In genomic region chr2:92494423-92494822, GRCm38 (mm10) we compare ENCODE assay signal across 19 mouse cellular contexts. TPM values are rescaled to one million over a fixed set of nuclear protein-coding genes. Genes with fewer than 3 reads are reported as not detected.
DNase-seq lines count a peak whose midpoint lies in the region; ATAC-seq lines count a peak whose summit lies in the region.
"Had no signal": no experiment of that assay in that cellular context is flagged by ENCODE, and none has a peak within 500 bp of the region (broad histone marks: within the 10 kb centered on the region; RNA-seq: fewer than 3 reads in every experiment).

No protein-coding gene starts in this region.

- 0 out of 2 replicates have a peak, but pooled peaks have one; percentile 25 for ATAC-seq in hindbrain, embryonic 11.5 days (ENCODE audit: low FRiP score)
- no peak for ATAC-seq in midbrain, embryonic 13.5 days
- no peak for ATAC-seq in midbrain, embryonic 11.5 days (ENCODE audit: low FRiP score)
- ATAC-seq in granulocyte monocyte progenitor cell, adult 5-6 weeks (replicated peaks; ENCODE audit: poor library complexity, severe bottlenecking) = peak; percentile 86
- no peak for ATAC-seq in midbrain, embryonic 16.5 days
- no peak for ATAC-seq in frontal cortex, adult (ENCODE audit: low TSS enrichment)
- ATAC-seq: liver, postnatal 0 days had no signal

- no peaks in the 10 kb centered on the region for H3K36me3 ChIP-seq in hindbrain, embryonic 11.5 days (ENCODE audit: control insufficient read depth, insufficient read depth, low read length)
- no peaks in the 10 kb centered on the region for H3K36me3 ChIP-seq in hindbrain, embryonic 10.5 days
- no peaks in the 10 kb centered on the region for H3K36me3 ChIP-seq in midbrain, embryonic 13.5 days
- H3K36me3 ChIP-seq in midbrain, embryonic 11.5 days (ENCODE audit: control insufficient read depth, insufficient read depth, low read length) = no peaks in the 10 kb centered on the region
- H3K36me3 ChIP-seq in midbrain, embryonic 16.5 days (ENCODE audit: control insufficient read depth, insufficient read depth, low read length) = no peaks in the 10 kb centered on the region
- H3K36me3 ChIP-seq: embryonic facial prominence, embryonic 15.5 days; forebrain, embryonic 12.5 days; limb, embryonic 10.5 days had no signal

- H3K4me1 ChIP-seq in hindbrain, embryonic 11.5 days (replicated peaks; ENCODE audit: control insufficient read depth, insufficient read depth, low read length) = 0 out of 2 replicates have a peak, but pooled peaks cover 5% of the 10 kb centered on the region
- peaks cover 41% of the 10 kb centered on the region for H3K4me1 ChIP-seq in hindbrain, embryonic 10.5 days (replicated peaks)
- H3K4me1 ChIP-seq in midbrain, embryonic 13.5 days (replicated peaks) = peaks cover 49% of the 10 kb centered on the region
- H3K4me1 ChIP-seq in midbrain, embryonic 11.5 days (ENCODE audit: control insufficient read depth, insufficient read depth, low read length) = peaks cover 11% of the 10 kb centered on the region
- H3K4me1 ChIP-seq in midbrain, embryonic 16.5 days (ENCODE audit: control insufficient read depth, insufficient read depth, low read length) = peaks cover 37% of the 10 kb centered on the region

- no peak overlapping the region for H3K27ac ChIP-seq in hindbrain, embryonic 11.5 days (ENCODE audit: low read depth, low read length)
- H3K27ac ChIP-seq in hindbrain, embryonic 10.5 days = no peak overlapping the region; the same call in 1 of the 2 replicates
- H3K27ac ChIP-seq in midbrain, embryonic 13.5 days = peak overlapping the region; percentile 45; the same call in 1 of the 2 replicates
- no peak overlapping the region for H3K27ac ChIP-seq in midbrain, embryonic 11.5 days (ENCODE audit: low read depth, low read length)
- peak overlapping the region; percentile 8; the same call in 1 of the 2 replicates for H3K27ac ChIP-seq in midbrain, embryonic 16.5 days (ENCODE audit: low read length)
- H3K27ac ChIP-seq: embryonic facial prominence, embryonic 15.5 days; forebrain, embryonic 12.5 days; limb, embryonic 10.5 days had no signal

- WGBS in hindbrain, embryonic 11.5 days = 58% methylated on average over 8 of the region's 8 CpGs
- 57% methylated on average over 8 of the region's 8 CpGs for WGBS in hindbrain, embryonic 10.5 days
- WGBS in midbrain, embryonic 13.5 days = 46% methylated on average over 8 of the region's 8 CpGs
- WGBS in midbrain, embryonic 11.5 days = 41% methylated on average over 8 of the region's 8 CpGs
- 44% methylated on average over 8 of the region's 8 CpGs for WGBS in midbrain, embryonic 16.5 days

- H3K27me3 ChIP-seq in hindbrain, embryonic 11.5 days (ENCODE audit: control insufficient read depth, insufficient read depth, low read length) = no peaks in the 10 kb centered on the region
- peaks cover 39% of the 10 kb centered on the region for H3K27me3 ChIP-seq in hindbrain, embryonic 10.5 days (ENCODE audit: insufficient read depth, poor library complexity, severe bottlenecking)
- H3K27me3 ChIP-seq in midbrain, embryonic 13.5 days = 0 out of 2 replicates have a peak, but pooled peaks cover 6% of the 10 kb centered on the region
- H3K27me3 ChIP-seq in midbrain, embryonic 11.5 days (ENCODE audit: control insufficient read depth, insufficient read depth, low read length) = peaks cover 2% of the 10 kb centered on the region; the same call in 1 of the 2 replicates
- no peaks in the 10 kb centered on the region for H3K27me3 ChIP-seq in midbrain, embryonic 16.5 days (ENCODE audit: control insufficient read depth, insufficient read depth, low read depth, low read length)

- H3K4me2 ChIP-seq in hindbrain, embryonic 11.5 days (replicated peaks; ENCODE audit: low read depth, low read length) = no peak overlapping the region
- no peak overlapping the region for H3K4me2 ChIP-seq in midbrain, embryonic 13.5 days (replicated peaks)
- H3K4me2 ChIP-seq in midbrain, embryonic 11.5 days = no peak overlapping the region
- no peak overlapping the region for H3K4me2 ChIP-seq in midbrain, embryonic 16.5 days (ENCODE audit: low read length)
- H3K4me2 ChIP-seq: embryonic facial prominence, embryonic 15.5 days; forebrain, embryonic 12.5 days had no signal

- H3K4me3 ChIP-seq in hindbrain, embryonic 11.5 days (ENCODE audit: low read depth, low read length) = no peak overlapping the region
- H3K4me3 ChIP-seq in hindbrain, embryonic 10.5 days = no peak overlapping the region
- H3K4me3 ChIP-seq in midbrain, embryonic 13.5 days (replicated peaks) = no peak overlapping the region
- no peak overlapping the region for H3K4me3 ChIP-seq in midbrain, embryonic 11.5 days (ENCODE audit: low read depth, low read length)
- H3K4me3 ChIP-seq in midbrain, embryonic 16.5 days (ENCODE audit: low read depth, low read length) = no peak overlapping the region
- H3K4me3 ChIP-seq: embryonic facial prominence, embryonic 15.5 days; forebrain, embryonic 12.5 days; limb, embryonic 10.5 days; megakaryocyte, embryonic 14.5 days; myocyte had no signal

- H3K9me3 ChIP-seq in hindbrain, embryonic 11.5 days (ENCODE audit: control insufficient read depth, low read length) = no peaks in the 10 kb centered on the region
- no peaks in the 10 kb centered on the region for H3K9me3 ChIP-seq in hindbrain, embryonic 10.5 days
- H3K9me3 ChIP-seq in midbrain, embryonic 13.5 days = no peaks in the 10 kb centered on the region
- no peaks in the 10 kb centered on the region for H3K9me3 ChIP-seq in midbrain, embryonic 11.5 days (ENCODE audit: control insufficient read depth, low read length)
- no peaks in the 10 kb centered on the region for H3K9me3 ChIP-seq in midbrain, embryonic 16.5 days (replicated peaks; ENCODE audit: control insufficient read depth, low read length, poor library complexity, severe bottlenecking)
- H3K9me3 ChIP-seq: embryonic facial prominence, embryonic 15.5 days; forebrain, embryonic 12.5 days; limb, embryonic 10.5 days; megakaryocyte, embryonic 14.5 days had no signal

- H3K9ac ChIP-seq in hindbrain, embryonic 11.5 days (ENCODE audit: low read depth, low read length) = no peak overlapping the region
- no peak overlapping the region for H3K9ac ChIP-seq in midbrain, embryonic 13.5 days (replicated peaks)
- no peak overlapping the region for H3K9ac ChIP-seq in midbrain, embryonic 11.5 days (ENCODE audit: low read length)
- H3K9ac ChIP-seq in midbrain, embryonic 16.5 days (ENCODE audit: low read depth, low read length) = no peak overlapping the region
- H3K9ac ChIP-seq: embryonic facial prominence, embryonic 15.5 days; forebrain, embryonic 12.5 days; liver, postnatal 0 days had no signal

- no peak for DNase-seq in hindbrain, embryonic 11.5 days (ENCODE audit: low spot score)
- DNase-seq in hindbrain, embryonic 10.5 days (ENCODE audit: low spot score) = no peak
- DNase-seq in midbrain, embryonic 11.5 days (ENCODE audit: low spot score, missing footprints) = no peak
- DNase-seq in spleen, postnatal 14 days (ENCODE audit: low spot score in 2 of 2) = no peak
- DNase-seq: adrenal gland, postnatal 25 days; B cell, adult 2 months; gastrocnemius, postnatal 14 days; kidney, adult 9 months; liver, postnatal 0 days; lung, postnatal 10 days had no signal

RNA-seq across cellular contexts. Expression of gene Slc35c1, which starts 34.1 kb away (rescaled TPM):
- polyA plus RNA-seq in hindbrain, embryonic 11.5 days (2014; fragmentation: Nextera tagmentation; extraction: Ambion mirVana) = 8.7 and 9.0 TPM in 2 replicates
- 13.8 and 14.0 TPM in 2 replicates for polyA plus RNA-seq in hindbrain, embryonic 10.5 days (2016; fragmentation: Nextera tagmentation; extraction: Ambion mirVana)
- polyA plus RNA-seq in midbrain, embryonic 13.5 days (2015; fragmentation: Nextera tagmentation; extraction: Ambion mirVana) = 8.9 and 10.6 TPM in 2 replicates
- polyA plus RNA-seq in midbrain, embryonic 11.5 days (2014; fragmentation: Nextera tagmentation; extraction: Ambion mirVana) = 9.2 and 9.5 TPM in 2 replicates
- total RNA-seq in granulocyte monocyte progenitor cell, adult 5-6 weeks (2014; fragmentation: Nextera tagmentation) = 84.7 and 86.6 TPM in 2 replicates
- total RNA-seq in granulocyte monocyte progenitor cell, adult 5-6 weeks (2017) = 23.4 and 23.8 TPM in 2 replicates
- 16.1 and 17.9 TPM in 2 replicates for polyA plus RNA-seq in midbrain, embryonic 16.5 days (2015; fragmentation: Nextera tagmentation; extraction: Ambion mirVana)

Comparison
In these comparisons a context has a peak if more than half of its experiments do, and no peak if none do; other contexts are left out.
1. H3K27ac ChIP-seq: peak in midbrain, embryonic 13.5 days (single experiment) and midbrain, embryonic 16.5 days (single experiment); none in hindbrain, embryonic 11.5 days (single experiment), hindbrain, embryonic 10.5 days (single experiment) and midbrain, embryonic 11.5 days (single experiment).
2. ATAC-seq: peak in hindbrain, embryonic 11.5 days (single experiment) and granulocyte monocyte progenitor cell, adult 5-6 weeks (single experiment); none in midbrain, embryonic 13.5 days (single experiment), midbrain, embryonic 11.5 days (single experiment), midbrain, embryonic 16.5 days (single experiment) and frontal cortex, adult (single experiment).